In genomic region chr9:27739287-27739686, GRCm38 (mm10) we compare ENCODE assay signal across 9 mouse cellular contexts. TPM values are rescaled to one million over a fixed set of nuclear protein-coding genes. Genes with fewer than 3 reads are reported as not detected.
DNase-seq lines count a peak whose midpoint lies in the region; ATAC-seq and TF ChIP-seq lines count a peak whose summit lies in the region.
"Had no signal": no experiment of that assay in that cellular context is flagged by ENCODE, and none has a peak within 500 bp of the region (broad histone marks: within the 10 kb centered on the region; RNA-seq: fewer than 3 reads in every experiment).

No protein-coding gene starts in this region.

- H3K4me2 ChIP-seq in kidney, postnatal 0 days (ENCODE audit: low read length) = no peak overlapping the region
- H3K4me2 ChIP-seq: embryonic facial prominence, embryonic 15.5 days; liver, embryonic 15.5 days had no signal

- TF ChIP-seq CTCF in kidney, postnatal 0 days (IDR thresholded peaks at IDR 0.05; ENCODE audit: low read depth) = peak; percentile 74

- DNase-seq in kidney, postnatal 0 days (ENCODE audit: low spot score) = peak; percentile 47
- no peak for DNase-seq in kidney, adult 11 months
- peak; percentile 59 for DNase-seq in ES-CJ7 (ENCODE audit: low read depth, low spot score)
- DNase-seq in R1 (ENCODE audit: low read depth, low spot score) = peak; percentile 55
- DNase-seq in gastrocnemius, postnatal 14 days = peak; percentile 33
- DNase-seq in lung, postnatal 36 days = peak; percentile 43
- no peak for DNase-seq in urinary bladder, postnatal 4 days (ENCODE audit: low spot score in 2 of 2)

- H3K9me3 ChIP-seq in kidney, postnatal 0 days (replicated peaks; ENCODE audit: low read length) = no peaks in the 10 kb centered on the region
- H3K9me3 ChIP-seq: embryonic facial prominence, embryonic 15.5 days; liver, embryonic 15.5 days had no signal

- intact Hi-C loops in gastrocnemius, postnatal 14 days (cut with DNase I; ENCODE audit: low total_unique reads) = no loop called here

- ATAC-seq in kidney, postnatal 0 days (replicated peaks; ENCODE audit: low FRiP score, low read depth) = no peak

- H3K9ac ChIP-seq in kidney, postnatal 0 days (ENCODE audit: low read depth, low read length) = no peak overlapping the region
- H3K9ac ChIP-seq: embryonic facial prominence, embryonic 15.5 days; liver, embryonic 15.5 days had no signal

- H3K27ac ChIP-seq in kidney, postnatal 0 days = no peak overlapping the region
- H3K27ac ChIP-seq: embryonic facial prominence, embryonic 15.5 days; liver, embryonic 15.5 days had no signal

- WGBS in kidney, postnatal 0 days = 30% methylated on average over 3 of the region's 3 CpGs

- no peaks in the 10 kb centered on the region for H3K36me3 ChIP-seq in kidney, postnatal 0 days (ENCODE audit: insufficient read depth, low read length)
- H3K36me3 ChIP-seq: embryonic facial prominence, embryonic 15.5 days; liver, embryonic 15.5 days had no signal

- no peak overlapping the region for H3K4me3 ChIP-seq in kidney, postnatal 0 days (replicated peaks; ENCODE audit: low read depth, low read length)
- H3K4me3 ChIP-seq: embryonic facial prominence, embryonic 15.5 days; liver, embryonic 15.5 days had no signal

- H3K27me3 ChIP-seq in kidney, postnatal 0 days (ENCODE audit: insufficient read depth, low read length) = no peaks in the 10 kb centered on the region
- H3K27me3 ChIP-seq: embryonic facial prominence, embryonic 15.5 days; liver, embryonic 15.5 days had no signal

- no peaks in the 10 kb centered on the region for H3K4me1 ChIP-seq in kidney, postnatal 0 days (replicated peaks; ENCODE audit: insufficient read depth, low read length)
- H3K4me1 ChIP-seq: embryonic facial prominence, embryonic 15.5 days; liver, embryonic 15.5 days had no signal

RNA-seq across cellular contexts. Expression of gene Opcml, which starts 51.3 kb away (rescaled TPM):
- 0.97 and 1.0 TPM in 2 replicates for polyA plus RNA-seq in kidney, postnatal 0 days (2015; fragmentation: Nextera tagmentation; extraction: Ambion mirVana)
- total RNA-seq in gastrocnemius, postnatal 14 days (2021) = 1 to 10 TPM; 2.9 to 3.2 TPM

Comparison
In these comparisons a context has a peak if more than half of its experiments do, and no peak if none do; other contexts are left out.
1. DNase-seq: peak in kidney, postnatal 0 days (single experiment), ES-CJ7 (single experiment), R1 (single experiment), gastrocnemius, postnatal 14 days (single experiment) and lung, postnatal 36 days (single experiment); none in kidney, adult 11 months (single experiment) and urinary bladder, postnatal 4 days (0 of 2).